Comparison of ENCODE assay signal across 12 mouse cellular contexts in genomic region chrX:109734961-109735537, GRCm38 (mm10).
DNase-seq lines count a peak whose midpoint lies in the region; ATAC-seq and TF ChIP-seq lines count a peak whose summit lies in the region.
"Had no signal": no experiment of that assay in that cellular context is flagged by ENCODE, and none has a peak within 500 bp of the region (broad histone marks: within the 10 kb centered on the region; RNA-seq: fewer than 3 reads in every experiment).

No protein-coding gene starts in this region.

- H3K36me3 ChIP-seq in heart, adult 2 months (ENCODE audit: control insufficient read depth, insufficient read depth, low read length), result no peaks in the 10 kb centered on the region
- H3K36me3 ChIP-seq: embryonic facial prominence, embryonic 12.5 days; limb, embryonic 12.5 days; midbrain, embryonic 12.5 days had no signal

- no peak overlapping the region for H3K4me3 ChIP-seq in heart, adult 2 months
- H3K4me3 ChIP-seq: embryonic facial prominence, embryonic 12.5 days; limb, embryonic 12.5 days; midbrain, embryonic 12.5 days had no signal

- 48% methylated on average over 4 of the region's 4 CpGs for WGBS in heart, adult 2 months

- no peaks in the 10 kb centered on the region for H3K79me2 ChIP-seq in heart, adult 2 months (replicated peaks; ENCODE audit: control insufficient read depth, insufficient read depth, low read length)

- H3K27me3 ChIP-seq in heart, adult 2 months (ENCODE audit: control insufficient read depth, insufficient read depth, low read length), result no peaks in the 10 kb centered on the region
- H3K27me3 ChIP-seq: embryonic facial prominence, embryonic 12.5 days; limb, embryonic 12.5 days; midbrain, embryonic 12.5 days had no signal

- no peak for ATAC-seq in cerebellum, adult (ENCODE audit: insufficient number of reproducible peaks, low FRiP score, low TSS enrichment)

- H3K4me1 ChIP-seq in heart, adult 2 months (ENCODE audit: control insufficient read depth, insufficient read depth, low read length), result no peaks in the 10 kb centered on the region
- H3K4me1 ChIP-seq: embryonic facial prominence, embryonic 12.5 days; limb, embryonic 12.5 days; midbrain, embryonic 12.5 days had no signal

- no peak for TF ChIP-seq POLR2A in heart, adult 2 months (IDR thresholded peaks at IDR 0.05; ENCODE audit: insufficient read depth, low read depth, low read length)

- intact Hi-C loops in left cerebral cortex, postnatal 14 days (cut with DNase I), result loop anchor here (5.0 kb wide), 1 partner anchor 1317 kb away; no protein-coding TSS in a partner anchor
- intact Hi-C loops in heart, adult 2 months (cut with DNase I), result no loop called here

- DNase-seq in cerebellum, postnatal 14 days, result peak; percentile 52 to 57
- DNase-seq in left cerebral cortex, postnatal 14 days (ENCODE audit: low spot score in 2 of 2), result peak; percentile 24 to 61
- no peak for DNase-seq in left cerebral cortex, adult 8-10 months (ENCODE audit: low spot score in 2 of 2)
- DNase-seq in R1 (ENCODE audit: low read depth, low spot score), result peak; percentile 8
- peak; percentile 6 to 20 for DNase-seq in layer of hippocampus, postnatal 10 days (ENCODE audit: low spot score in 2 of 2)
- DNase-seq in urinary bladder, adult 18-20 months (ENCODE audit: low spot score in 2 of 2), result no peak
- DNase-seq in heart, adult 2 months, result no peak
- DNase-seq: gastrocnemius, postnatal 36 days had no signal

- TF ChIP-seq EP300 in heart, adult 2 months (IDR thresholded peaks at IDR 0.05; ENCODE audit: insufficient read depth, low read depth, low read length), result no peak

- H3K9ac ChIP-seq in heart, adult 2 months (ENCODE audit: low read depth, low read length), result no peak overlapping the region
- H3K9ac ChIP-seq: embryonic facial prominence, embryonic 12.5 days; limb, embryonic 12.5 days; midbrain, embryonic 12.5 days had no signal

- H3K27ac ChIP-seq in heart, adult 2 months, result no peak overlapping the region
- H3K27ac ChIP-seq: embryonic facial prominence, embryonic 12.5 days; limb, embryonic 12.5 days; midbrain, embryonic 12.5 days had no signal

- no peak for TF ChIP-seq CTCF in heart, adult 2 months (IDR thresholded peaks at IDR 0.05)

Comparison
In these comparisons a context has a peak if more than half of its experiments do, and no peak if none do; other contexts are left out.
1. DNase-seq: peak in cerebellum, postnatal 14 days (2 of 2), left cerebral cortex, postnatal 14 days (2 of 2), R1 (single experiment) and layer of hippocampus, postnatal 10 days (2 of 2); none in left cerebral cortex, adult 8-10 months (0 of 2), urinary bladder, adult 18-20 months (0 of 2) and heart, adult 2 months (0 of 2).